Mouse (Mus musculus) forebrain, embryonic 16.5 days (tissue): ENCODE results near the gene Fam241a. TPM values are rescaled to one million over a fixed set of nuclear protein-coding genes. Genes with fewer than 3 reads are reported as not detected.

Experiments used
- ATAC-seq: fragments of 200-750 bp; cut with Nextera tagmentation; 2 replicates; pipeline ENCODE4 v1.8.0; 2017; ENCODE audit warnings: mild to moderate bottlenecking, moderate library complexity
- H3K27ac ChIP-seq: fragments of 300-500 bp; sonication (generic); 2 replicates; pipeline ENCODE4 v1.5.1; 2014; ENCODE audit warnings: low read length, control low read depth
- H3K27me3 ChIP-seq: fragments of 300-500 bp; sonication (generic); replicated peaks from 2 replicates; pipeline ENCODE4 v1.6.1; 2014; ENCODE audit warnings: low read length; ENCODE audit not compliant: control insufficient read depth, insufficient read depth
- H3K36me3 ChIP-seq: fragments of 300-500 bp; sonication (generic); 2 replicates; pipeline ENCODE4 v1.6.1; 2014; ENCODE audit not compliant: control insufficient read depth, insufficient read depth
- H3K4me1 ChIP-seq: fragments of 300-500 bp; sonication (generic); replicated peaks from 2 replicates; pipeline ENCODE4 v1.6.1; 2014; ENCODE audit warnings: low read length; ENCODE audit not compliant: control insufficient read depth, insufficient read depth
- H3K4me2 ChIP-seq: fragments of 300-500 bp; sonication (generic); 2 replicates; pipeline ENCODE4 v1.6.1; 2014; ENCODE audit warnings: mild to moderate bottlenecking, low read length, control low read depth
- H3K4me3 ChIP-seq: fragments of 300-500 bp; sonication (generic); replicated peaks from 2 replicates; pipeline ENCODE4 v1.5.1; 2014; ENCODE audit warnings: mild to moderate bottlenecking, low read length, control low read depth
- H3K9ac ChIP-seq: fragments of 300-500 bp; sonication (generic); replicated peaks from 2 replicates; pipeline ENCODE4 v1.6.1; 2014; ENCODE audit warnings: low read depth, low read length, control low read depth
- H3K9me3 ChIP-seq: fragments of 300-500 bp; sonication (generic); 2 replicates; pipeline ENCODE4 v1.6.1; 2016; ENCODE audit warnings: low read length; ENCODE audit not compliant: control insufficient read depth
- WGBS: fragments of 180-500 bp; shearing (Covaris S2); extraction: QIAGEN DNeasy Blood & Tissue Kit; methylation state at CpG from one replicate; pipeline ENCODE4 v1.1.7; 2014; 5-methylcytosine and 5-hydroxymethylcytosine counted together
- polyA plus RNA-seq: library from polyadenylated mRNA; unstranded; fragments of >200 nt; fragmentation: Nextera tagmentation; extraction: Ambion mirVana; gene quantifications from 2 replicates; pipeline ENCODE4 v1.2.1, GENCODE M21; 2015

The Fam241a gene
- polyA plus RNA-seq, 1 experiment from 2014 or later: 10.2 TPM

DNA sequence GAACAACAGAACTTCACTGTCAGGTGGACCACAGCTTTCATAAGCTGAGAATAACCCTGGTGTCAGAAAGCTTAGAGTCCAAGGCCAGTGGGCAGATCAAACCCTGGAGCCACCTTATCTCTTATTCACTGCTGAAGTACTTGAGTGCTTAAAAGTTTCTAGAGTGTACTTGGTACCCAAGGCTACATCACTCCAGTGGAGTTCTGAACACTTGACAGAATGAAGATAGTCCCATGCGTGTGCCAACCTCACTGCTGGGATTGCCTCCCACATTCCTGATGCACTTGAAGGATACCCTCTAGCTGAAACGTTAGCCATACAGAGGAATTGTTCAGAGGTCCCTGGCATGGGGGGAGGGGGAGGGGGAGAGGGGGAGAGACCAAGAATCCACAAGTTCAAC is 14.4 kb downstream of the Fam241a start:
- Histone ChIP-seq H3K4me3 (no peak overlapping the region), H3K4me1 (no peaks in the 10 kb centered on the region), H3K9ac (no peak overlapping the region), H3K9me3 (no peaks in the 10 kb centered on the region), H3K27ac (no peak overlapping the region), H3K27me3 (no peaks in the 10 kb centered on the region), H3K4me2 (no peak overlapping the region), H3K36me3 (no peaks in the 10 kb centered on the region)
- WGBS: 67% methylated on average over 2 of the region's 2 CpGs
- no peak for ATAC-seq

DNA sequence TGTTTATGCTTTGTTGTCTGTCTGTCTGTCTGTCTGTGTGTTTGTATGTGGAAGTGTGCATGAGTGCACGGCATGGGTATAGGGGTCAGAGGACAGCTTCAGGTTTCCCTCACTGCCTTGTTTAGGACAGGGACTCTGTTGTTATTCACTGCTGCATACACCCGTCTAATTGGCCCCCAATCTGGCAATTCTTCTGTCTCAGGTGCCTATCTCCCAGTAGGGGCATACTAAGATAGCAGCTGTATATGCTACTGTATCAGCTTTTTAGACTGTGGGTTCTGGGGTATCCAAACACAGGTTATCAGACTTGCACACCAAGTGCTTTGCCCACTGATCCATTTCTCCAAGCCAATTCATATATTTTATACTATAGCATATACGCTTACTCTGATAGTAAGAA is 16.2 kb downstream of the Fam241a start:
- no peak for ATAC-seq
- no peaks in the 10 kb centered on the region for H3K9me3 ChIP-seq
- H3K4me3 ChIP-seq: no peak overlapping the region
- no peaks in the 10 kb centered on the region for H3K4me1 ChIP-seq
- no peaks in the 10 kb centered on the region for H3K36me3 ChIP-seq
- H3K27ac ChIP-seq: no peak overlapping the region
- H3K27me3 ChIP-seq: no peaks in the 10 kb centered on the region
- 84% methylated on average over 3 of the region's 3 CpGs for whole genome bisulfite sequencing
- no peak overlapping the region for H3K9ac ChIP-seq
- H3K4me2 ChIP-seq: no peak overlapping the region

DNA sequence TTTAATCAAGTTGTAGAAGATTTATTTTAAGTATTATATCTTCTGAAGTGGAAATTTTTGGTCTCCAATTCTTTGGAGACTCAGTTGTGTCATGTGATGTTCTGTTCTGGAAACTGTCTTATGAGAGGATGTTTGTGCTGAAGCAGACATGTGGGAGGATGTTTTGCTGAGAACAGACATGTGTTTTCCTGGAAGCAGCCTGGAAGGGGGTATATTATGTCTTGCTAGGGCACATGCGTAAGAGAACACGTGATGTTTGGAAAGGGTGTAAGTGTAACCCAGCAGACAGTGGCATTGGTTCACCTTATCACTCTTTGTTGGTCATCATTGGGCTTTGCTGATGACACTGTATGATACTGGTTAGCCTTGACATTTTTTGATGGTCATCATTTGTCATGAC is 20.6 kb downstream of the Fam241a start:
- 0 out of 2 replicates have a peak, but pooled peaks cover 3% of the 10 kb centered on the region for H3K4me1 ChIP-seq
- H3K27ac ChIP-seq: no peak overlapping the region
- 89% methylated on average over 2 of the region's 2 CpGs for WGBS
- ATAC-seq: no peak
- no peak overlapping the region for H3K4me3 ChIP-seq
- H3K9ac ChIP-seq: no peak overlapping the region
- H3K27me3 ChIP-seq: no peaks in the 10 kb centered on the region
- no peaks in the 10 kb centered on the region for H3K9me3 ChIP-seq
- H3K36me3 ChIP-seq: no peaks in the 10 kb centered on the region
- H3K4me2 ChIP-seq: no peak overlapping the region

DNA sequence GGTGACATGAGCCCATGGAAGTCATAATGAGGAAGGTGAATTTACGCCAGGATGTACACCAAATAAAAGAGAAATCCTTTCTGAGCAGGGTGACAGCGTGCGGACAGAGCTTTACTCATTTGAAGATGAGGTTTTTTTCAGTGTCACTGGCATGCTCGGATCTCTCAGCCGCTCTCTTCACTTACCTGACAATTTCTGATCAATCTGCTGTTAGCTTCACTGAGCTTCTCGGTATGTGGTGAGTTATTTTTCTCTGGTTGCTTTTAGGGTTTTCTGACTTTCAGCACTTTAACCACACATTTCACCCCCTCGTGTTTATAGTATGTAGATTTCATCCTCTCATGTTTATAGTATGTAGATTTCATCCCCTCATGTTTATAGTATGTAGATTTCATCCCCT is 21.1 kb downstream of the Fam241a start:
- WGBS: 86% methylated on average over 7 of the region's 7 CpGs
- no peak overlapping the region for H3K4me3 ChIP-seq
- no peak for ATAC-seq
- 0 out of 2 replicates have a peak, but pooled peaks cover 3% of the 10 kb centered on the region for H3K4me1 ChIP-seq
- H3K27ac ChIP-seq: no peak overlapping the region
- no peaks in the 10 kb centered on the region for H3K9me3 ChIP-seq
- H3K27me3 ChIP-seq: no peaks in the 10 kb centered on the region
- no peak overlapping the region for H3K4me2 ChIP-seq
- no peaks in the 10 kb centered on the region for H3K36me3 ChIP-seq
- H3K9ac ChIP-seq: no peak overlapping the region

DNA sequence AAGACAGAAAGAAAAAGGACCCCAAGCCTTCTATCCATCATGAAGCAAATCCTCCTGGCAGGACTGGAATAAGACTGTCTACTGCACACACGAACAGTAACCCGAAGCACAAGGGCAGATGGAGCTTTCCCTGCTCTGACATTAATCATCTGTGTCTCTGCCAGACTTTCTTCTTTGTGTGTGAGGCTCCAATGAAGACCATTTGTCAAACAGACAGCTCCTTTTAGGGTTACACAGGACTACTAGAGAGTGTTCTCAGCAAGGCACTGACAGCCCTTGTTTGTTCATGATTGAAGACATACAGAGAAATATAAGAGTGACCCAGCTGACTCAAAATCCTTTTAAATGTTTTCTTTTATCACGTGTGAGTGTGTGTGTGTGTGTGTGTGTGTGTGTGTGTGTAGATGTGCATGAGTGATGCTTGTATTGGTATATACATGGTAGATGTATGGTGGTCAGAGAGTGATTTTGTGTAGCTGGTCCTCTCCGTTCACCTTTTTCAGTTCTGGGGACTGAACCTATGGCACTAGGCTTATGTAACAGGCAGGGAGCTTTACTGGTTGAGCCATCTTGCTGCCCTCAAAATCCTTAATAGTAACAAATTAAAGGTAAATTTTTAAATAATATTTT is 21.8 kb downstream of the Fam241a start:
- Histone ChIP-seq H3K27ac (no peak overlapping the region), H3K4me3 (no peak overlapping the region), H3K4me2 (no peak overlapping the region), H3K9ac (no peak overlapping the region), H3K27me3 (no peaks in the 10 kb centered on the region), H3K4me1 (0 out of 2 replicates have a peak, but pooled peaks cover 3% of the 10 kb centered on the region), H3K36me3 (no peaks in the 10 kb centered on the region), H3K9me3 (no peaks in the 10 kb centered on the region)
- 49% methylated on average over 4 of the region's 4 CpGs for WGBS
- peak; percentile 54 for ATAC-seq

DNA sequence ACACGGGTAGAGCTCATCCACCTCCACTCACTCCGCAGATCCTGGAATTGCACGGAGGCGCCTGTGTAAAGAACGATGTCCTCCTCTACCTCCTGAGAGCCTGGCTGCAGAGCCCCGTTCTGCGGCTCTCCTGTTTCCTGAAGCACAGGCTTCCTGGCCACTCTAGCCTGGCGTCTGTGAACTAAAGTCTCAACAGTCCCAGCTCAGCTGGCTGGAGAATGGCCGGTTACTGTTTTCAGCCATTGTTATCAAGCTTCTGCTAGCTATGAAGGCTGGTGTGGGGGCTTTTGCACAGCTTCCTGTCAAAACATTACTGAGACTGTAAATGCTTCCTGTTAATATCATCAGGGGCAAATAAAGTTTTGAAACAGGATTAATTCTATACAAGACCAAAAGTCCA is 24.5 kb downstream of the Fam241a start:
- peaks cover 13% of the 10 kb centered on the region for H3K4me1 ChIP-seq
- 86% methylated on average over 9 of the region's 9 CpGs for whole genome bisulfite sequencing
- H3K4me2 ChIP-seq: no peak overlapping the region
- no peak overlapping the region for H3K27ac ChIP-seq
- ATAC-seq: no peak
- H3K36me3 ChIP-seq: no peaks in the 10 kb centered on the region
- H3K27me3 ChIP-seq: no peaks in the 10 kb centered on the region
- H3K9me3 ChIP-seq: no peaks in the 10 kb centered on the region
- H3K4me3 ChIP-seq: no peak overlapping the region
- H3K9ac ChIP-seq: no peak overlapping the region

DNA sequence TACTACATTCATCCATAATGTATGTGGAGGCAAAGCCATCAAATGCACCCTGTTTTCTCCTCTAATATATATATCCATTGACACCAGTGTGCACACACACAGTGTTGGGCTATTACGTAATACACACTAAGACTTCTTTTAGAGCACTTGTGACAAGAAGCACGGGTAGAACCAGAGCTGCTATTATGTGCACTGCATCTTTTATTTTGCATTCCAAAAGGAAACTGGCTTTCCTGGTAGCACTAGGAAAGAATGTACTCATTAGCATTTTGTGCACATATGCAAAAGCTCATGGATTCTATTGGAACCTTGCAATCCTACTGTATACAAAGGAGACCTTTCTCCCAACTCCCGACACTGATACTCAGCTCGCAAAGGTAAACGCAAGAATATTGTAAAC is 27.2 kb downstream of the Fam241a start:
- Histone ChIP-seq H3K27ac (peak overlapping the region; percentile 56; the same call in 1 of the 2 replicates), H3K9me3 (no peaks in the 10 kb centered on the region), H3K9ac (no peak overlapping the region), H3K4me3 (no peak overlapping the region), H3K4me2 (no peak overlapping the region), H3K36me3 (no peaks in the 10 kb centered on the region), H3K4me1 (peaks cover 10% of the 10 kb centered on the region), H3K27me3 (0 out of 2 replicates have a peak, but pooled peaks cover 2% of the 10 kb centered on the region)
- 13% methylated on average over 5 of the region's 5 CpGs for WGBS
- peak; percentile 89 for ATAC-seq

DNA sequence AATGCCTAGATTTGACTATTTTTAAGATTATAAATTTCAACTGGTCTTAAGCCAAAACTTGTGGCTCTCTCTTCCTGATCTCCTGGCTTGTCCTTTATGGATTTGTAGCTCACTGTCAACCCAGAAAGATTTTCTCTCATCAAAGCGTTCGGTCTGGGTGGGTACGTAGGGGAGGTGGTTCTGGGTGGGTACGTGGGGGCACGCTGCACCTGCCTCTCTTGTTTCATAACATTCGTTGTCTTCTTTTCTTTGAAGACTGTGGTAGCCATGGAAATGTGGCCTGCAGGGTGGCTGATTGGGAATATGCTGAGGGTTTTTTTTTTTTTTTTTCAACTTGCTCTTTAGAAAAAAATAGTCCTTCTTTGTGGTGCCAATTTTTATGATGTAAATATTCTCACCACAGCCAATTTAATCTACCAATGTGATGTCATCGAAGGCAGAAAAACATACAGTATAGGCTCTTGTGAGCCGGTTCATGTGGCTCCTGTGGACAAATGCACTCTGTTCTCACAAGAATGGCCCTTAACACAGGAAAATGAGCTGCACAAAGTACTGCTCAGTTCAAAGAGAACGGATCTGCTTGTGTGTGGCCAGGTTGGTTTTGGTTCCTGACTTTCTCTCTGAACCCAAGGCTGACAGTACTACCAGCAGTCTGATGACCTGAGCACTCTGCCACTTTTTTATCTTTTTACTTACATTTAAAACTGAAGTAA is 27.9 kb downstream of the Fam241a start:
- Histone ChIP-seq H3K4me3 (no peak overlapping the region), H3K27me3 (0 out of 2 replicates have a peak, but pooled peaks cover 2% of the 10 kb centered on the region), H3K4me2 (no peak overlapping the region), H3K4me1 (peaks cover 10% of the 10 kb centered on the region), H3K9ac (no peak overlapping the region), H3K36me3 (no peaks in the 10 kb centered on the region), H3K27ac (peak overlapping the region; percentile 24; the same call in 1 of the 2 replicates), H3K9me3 (no peaks in the 10 kb centered on the region)
- ATAC-seq: peak; percentile 38
- WGBS: 19% methylated on average over 9 of the region's 9 CpGs

DNA sequence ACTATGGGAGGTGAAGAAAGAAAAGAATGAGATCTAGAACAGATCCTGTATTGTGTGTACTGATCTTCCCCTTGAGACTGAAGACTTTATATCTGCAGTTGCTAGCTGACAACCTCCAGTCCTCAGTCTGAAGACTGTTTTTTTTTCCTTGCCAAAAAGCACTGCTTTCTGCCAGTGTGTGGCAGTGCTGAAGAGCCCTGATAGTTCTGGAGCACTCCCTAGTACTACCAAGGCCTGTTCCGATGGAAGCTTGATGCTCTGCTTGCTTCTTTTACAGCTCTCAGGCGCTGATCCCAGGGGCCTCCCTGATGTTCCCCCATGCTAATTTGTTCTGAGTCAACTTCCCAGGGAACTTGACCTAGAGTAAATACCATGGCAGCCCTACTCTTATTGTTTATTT is 31.9 kb downstream of the Fam241a start:
- Histone ChIP-seq H3K9me3 (no peaks in the 10 kb centered on the region), H3K4me3 (no peak overlapping the region), H3K4me2 (no peak overlapping the region), H3K27me3 (0 out of 2 replicates have a peak, but pooled peaks cover 2% of the 10 kb centered on the region), H3K4me1 (peaks cover 10% of the 10 kb centered on the region), H3K27ac (no peak overlapping the region), H3K9ac (no peak overlapping the region), H3K36me3 (no peaks in the 10 kb centered on the region)
- WGBS: 54% methylated on average over 2 of the region's 2 CpGs
- no peak for ATAC-seq
